Mouse (Mus musculus): ENCODE results near the gene Gdf11.

- TF ChIP-seq CTCF (IDR thresholded peaks at IDR 0.05) (no peak), POLR2A (IDR thresholded peaks at IDR 0.05; ENCODE audit: insufficient read depth, low read depth, low read length) (peak; percentile 17; the same call in 1 of the 2 replicates), EP300 (IDR thresholded peaks at IDR 0.05; ENCODE audit: insufficient read depth, low read depth, low read length) (no peak)
Measured at GRCm38 (mm10) chr10:128909567-128910028, 18.1 kb upstream of the Gdf11 start.

Data from heart, adult 2 months (tissue).